Mouse (Mus musculus) intestine, embryonic 15.5 days (tissue): Measurements from ENCODE around the gene Ccdc177. TPM values are rescaled to one million over a fixed set of nuclear protein-coding genes. Genes with fewer than 3 reads are reported as not detected.
"Not testable (repeated sequence)": the region's sequence is repeated elsewhere in the genome, so short reads cannot be mapped to it uniquely, and the experiment has no call there.

Experiments
- ATAC-seq: fragments of 200-750 bp; cut with Nextera tagmentation; 2 replicates; pipeline ENCODE4 v1.8.0; 2017; ENCODE audit warnings: moderate TSS enrichment, moderate library complexity
- H3K27ac ChIP-seq: fragments of 300-500 bp; sonication (generic); 2 replicates; pipeline ENCODE4 v1.5.1; 2015; ENCODE audit warnings: mild to moderate bottlenecking, inconsistent platforms
- H3K27me3 ChIP-seq: fragments of 300-500 bp; sonication (generic); replicated peaks from 2 replicates; pipeline ENCODE4 v1.6.1; 2015; ENCODE audit warnings: inconsistent platforms
- H3K36me3 ChIP-seq: fragments of 300-500 bp; sonication (generic); 2 replicates; pipeline ENCODE4 v1.6.1; 2015; ENCODE audit warnings: inconsistent platforms
- H3K4me1 ChIP-seq: fragments of 300-500 bp; sonication (generic); replicated peaks from 2 replicates; pipeline ENCODE4 v1.6.1; 2015; ENCODE audit warnings: inconsistent platforms
- H3K4me2 ChIP-seq: fragments of 300-500 bp; sonication (generic); replicated peaks from 2 replicates; pipeline ENCODE4 v1.6.1; 2015; ENCODE audit warnings: mild to moderate bottlenecking, inconsistent platforms
- H3K4me3 ChIP-seq: fragments of 300-500 bp; sonication (generic); replicated peaks from 2 replicates; pipeline ENCODE4 v1.5.1; 2015; ENCODE audit warnings: inconsistent platforms
- H3K9ac ChIP-seq: fragments of 300-500 bp; sonication (generic); 2 replicates; pipeline ENCODE4 v1.6.1; 2015; ENCODE audit warnings: inconsistent platforms
- H3K9me3 ChIP-seq: fragments of 300-500 bp; sonication (generic); 2 replicates; pipeline ENCODE4 v1.6.1; 2016; ENCODE audit warnings: inconsistent platforms
- WGBS: fragments of 180-500 bp; shearing (Covaris S2); methylation state at CpG from one replicate; pipeline ENCODE4 v1.1.7; 2015; 5-methylcytosine and 5-hydroxymethylcytosine counted together
- polyA plus RNA-seq: library from polyadenylated mRNA; unstranded; fragments of >200 nt; fragmentation: Nextera tagmentation; extraction: Ambion mirVana; gene quantifications from 2 replicates; pipeline ENCODE4 v1.2.1, GENCODE M21; 2015

Gene Ccdc177
- polyA plus RNA-seq, 1 experiment from 2014 or later = 0.15 TPM

DNA sequence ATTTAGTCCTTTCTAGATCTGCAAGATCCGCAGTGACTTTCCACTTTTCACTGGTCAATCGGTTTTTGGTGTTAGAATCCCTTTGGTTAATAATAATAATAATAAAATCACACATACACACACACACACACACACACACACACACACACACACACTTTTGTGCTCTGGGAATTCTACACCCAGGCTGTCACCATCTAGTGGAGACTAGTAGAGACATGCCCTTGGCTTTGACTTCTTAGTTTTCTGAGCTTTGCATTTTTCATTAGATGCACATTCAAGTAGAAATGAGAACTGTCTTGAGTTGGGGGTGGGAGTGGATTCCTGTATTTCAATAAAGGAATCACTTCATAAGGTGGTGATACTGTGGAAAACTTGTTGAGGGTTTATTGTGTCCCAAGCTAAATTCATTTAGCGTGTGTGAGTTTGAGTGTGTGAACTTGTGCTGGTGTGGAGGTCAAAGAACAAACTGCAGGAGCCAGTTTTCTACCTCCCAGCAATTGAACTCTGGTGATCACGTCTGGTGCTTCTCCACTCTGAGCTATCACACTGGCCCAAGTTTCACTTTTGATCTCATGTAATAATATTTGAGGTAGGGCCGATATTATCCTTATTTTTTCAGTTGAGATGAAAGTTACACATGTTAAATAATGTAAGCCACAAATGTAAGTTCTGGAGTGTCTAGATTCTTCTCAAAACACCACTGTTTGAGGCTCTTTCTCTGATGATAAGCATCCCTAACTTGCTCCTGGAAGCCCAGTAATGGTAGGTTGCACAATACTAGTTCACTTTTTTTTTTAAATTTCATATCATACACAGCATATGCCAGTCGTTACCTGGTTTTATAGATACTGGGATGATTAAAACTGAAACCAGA, 31.3 kb upstream of the Ccdc177 start:
- H3K4me2 ChIP-seq = peak overlapping the region; percentile 68
- H3K9me3 ChIP-seq = no peaks in the 10 kb centered on the region
- peak overlapping the region; percentile 97 for H3K4me3 ChIP-seq
- no peak for ATAC-seq
- peak overlapping the region; percentile 94 for H3K27ac ChIP-seq
- no peaks in the 10 kb centered on the region for H3K27me3 ChIP-seq
- H3K36me3 ChIP-seq = no peaks in the 10 kb centered on the region
- peak overlapping the region; percentile 91 for H3K9ac ChIP-seq
- H3K4me1 ChIP-seq = peaks cover 11% of the 10 kb centered on the region
- 31% methylated on average over 6 of the region's 6 CpGs for WGBS

DNA sequence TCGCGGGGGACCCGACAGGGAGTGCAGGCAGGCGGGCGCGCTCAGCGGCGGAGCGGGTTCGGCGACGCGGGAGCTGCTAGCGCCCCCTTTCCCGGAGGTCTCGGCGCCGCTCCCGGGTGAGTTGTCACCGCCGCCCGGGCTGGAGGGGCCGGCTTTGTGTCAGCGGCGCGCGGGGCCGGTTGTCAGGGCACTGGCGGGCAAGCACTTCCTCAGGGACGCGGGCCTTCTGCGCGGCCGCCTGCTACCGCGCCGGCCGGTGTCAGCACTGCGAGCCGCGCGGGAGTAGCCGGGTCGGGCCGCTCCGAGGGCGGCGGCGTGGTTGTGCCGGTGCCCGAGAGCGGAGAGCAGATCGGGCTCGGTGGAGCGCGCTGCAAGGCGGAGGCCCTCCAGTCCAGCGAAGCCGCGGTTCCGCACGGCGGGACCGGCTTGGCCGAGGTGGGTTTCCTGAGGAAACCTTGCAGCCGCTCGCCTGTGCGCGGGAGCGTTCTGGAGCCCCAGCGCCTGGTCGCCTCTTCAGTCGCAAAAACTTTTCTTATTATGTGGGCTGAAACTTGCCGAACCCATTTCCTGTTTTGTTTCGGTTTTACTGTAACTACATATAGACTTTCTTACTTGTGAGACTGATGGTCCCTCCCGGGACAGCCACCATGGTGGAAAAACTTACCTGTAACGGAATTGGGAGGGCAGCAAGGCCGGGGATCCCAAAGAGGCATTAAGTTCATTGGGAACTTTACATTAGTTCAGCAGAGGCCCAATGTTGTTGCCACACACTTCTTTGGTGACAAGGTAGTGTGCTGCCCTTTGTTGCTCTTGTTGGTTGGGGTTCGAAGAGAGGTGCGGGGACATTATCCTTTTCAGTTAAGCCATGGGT, 30.4 kb upstream of the Ccdc177 start:
- Histone ChIP-seq H3K4me1 (peaks cover 11% of the 10 kb centered on the region), H3K4me2 (peak overlapping the region; percentile 68), H3K27ac (peak overlapping the region; percentile 94), H3K36me3 (no peaks in the 10 kb centered on the region), H3K27me3 (no peaks in the 10 kb centered on the region), H3K4me3 (peak overlapping the region; percentile 97), H3K9me3 (no peaks in the 10 kb centered on the region), H3K9ac (peak overlapping the region; percentile 91)
- peak; percentile 72 for ATAC-seq
- under 1% methylated on average over 77 of the region's 80 CpGs for WGBS

DNA sequence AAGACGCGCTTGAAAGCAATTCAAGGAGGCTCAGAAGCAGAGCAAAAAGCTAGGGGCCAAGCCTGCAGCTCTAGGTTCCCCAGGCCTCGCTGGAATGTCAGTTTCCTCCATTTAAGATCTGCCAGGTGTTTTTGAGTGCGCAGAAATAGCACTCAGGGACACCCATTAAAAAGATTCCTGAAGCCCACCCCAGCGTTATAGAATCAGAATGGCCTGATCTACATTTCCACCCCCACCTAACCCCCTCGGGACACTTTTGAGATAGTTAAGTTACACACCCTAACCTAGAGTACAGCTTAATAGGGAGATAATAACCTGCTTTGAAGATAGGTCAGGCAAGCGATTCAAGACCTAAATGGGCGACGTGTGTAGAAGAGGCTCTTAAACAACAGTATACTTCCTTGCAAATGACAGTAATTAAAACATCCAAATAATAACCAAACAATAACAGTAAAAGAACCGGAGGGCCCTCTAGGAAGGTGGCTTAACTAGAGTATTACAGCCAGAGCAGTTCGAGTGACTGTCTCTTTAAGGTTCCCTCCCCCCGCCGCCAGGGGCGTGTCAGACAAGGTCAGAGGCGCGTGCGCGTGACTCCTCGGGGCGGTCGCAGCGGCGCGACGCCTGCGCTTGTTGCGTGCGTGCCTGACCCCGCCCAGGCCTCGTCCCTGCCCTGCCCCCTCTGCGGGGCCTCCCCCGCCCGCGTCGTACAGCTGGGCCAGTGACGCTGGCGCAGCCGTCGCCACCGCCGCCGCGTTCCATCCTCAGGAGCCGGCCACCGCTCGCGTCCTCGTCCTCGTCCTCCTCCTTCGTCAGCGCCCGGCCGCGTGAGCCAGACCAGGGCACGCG, 29.6 kb upstream of the Ccdc177 start, which contains the start of gene Susd6:
Susd6 (plus strand) TSS at position 662 of the 846 bp plus-strand sequence.
- H3K9me3 ChIP-seq = no peaks in the 10 kb centered on the region
- peak within 1 kb of the TSS; percentile 97 for H3K4me3 ChIP-seq
- peak within 1 kb of the TSS; percentile 68 for H3K4me2 ChIP-seq
- peaks cover 11% of the 10 kb centered on the region for H3K4me1 ChIP-seq
- peak within 1 kb of the TSS; percentile 91 for H3K9ac ChIP-seq
- H3K27ac ChIP-seq = peak within 1 kb of the TSS; percentile 94
- WGBS = 3% methylated on average over 54 of the region's 56 CpGs
- ATAC-seq = peak; percentile 98
- no peaks in the 10 kb centered on the region for H3K36me3 ChIP-seq
- no peaks in the 10 kb centered on the region for H3K27me3 ChIP-seq

DNA sequence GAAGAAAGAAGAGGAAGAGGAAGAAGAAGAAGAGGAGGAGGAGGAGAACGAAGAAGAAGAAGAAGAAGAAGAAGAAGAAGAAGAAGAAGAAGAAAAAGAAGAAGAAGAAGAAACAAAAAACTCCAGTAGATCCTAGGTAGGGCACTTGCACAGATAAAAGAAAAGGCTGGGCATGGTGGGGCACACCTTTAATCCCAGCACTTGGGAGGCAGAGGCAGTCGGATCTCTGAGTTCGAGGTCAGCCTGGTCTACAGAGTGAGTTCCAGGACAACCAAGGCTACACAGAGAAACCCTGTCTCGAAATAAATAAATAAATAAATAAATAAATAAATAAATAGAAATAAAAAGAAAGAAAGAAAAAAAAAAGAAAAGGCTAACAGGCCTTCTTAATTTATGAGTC, 28.8 kb upstream of the Ccdc177 start:
- ATAC-seq = not testable (repeated sequence)

DNA sequence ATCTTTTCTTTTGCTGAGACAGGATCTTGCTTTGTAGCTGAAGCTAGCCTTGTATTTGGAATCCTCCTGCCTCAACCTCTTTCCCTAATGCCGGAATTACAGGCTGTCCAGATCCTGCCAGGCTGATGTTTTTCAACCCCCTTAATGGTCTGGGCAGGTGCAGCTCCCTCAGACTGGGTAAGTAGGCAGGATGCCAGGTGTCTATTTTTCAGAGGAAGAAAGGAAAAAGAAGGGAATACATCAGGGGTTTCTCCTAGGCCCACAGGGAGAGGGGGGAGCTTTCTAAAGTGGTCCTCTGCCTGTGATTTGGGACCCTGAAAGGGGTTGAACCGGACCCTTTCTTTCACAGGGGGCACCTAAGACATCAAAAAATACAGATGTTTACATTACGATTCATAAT, 27.7 kb upstream of the Ccdc177 start:
- no peaks in the 10 kb centered on the region for H3K27me3 ChIP-seq
- no peak for ATAC-seq
- peak overlapping the region; percentile 41; the same call in 1 of the 2 replicates for H3K4me2 ChIP-seq
- H3K36me3 ChIP-seq = no peaks in the 10 kb centered on the region
- 82% methylated on average over 3 of the region's 3 CpGs for WGBS
- H3K27ac ChIP-seq = peak overlapping the region; percentile 2; the same call in 1 of the 2 replicates
- H3K4me3 ChIP-seq = no peak overlapping the region
- H3K9ac ChIP-seq = no peak overlapping the region
- H3K4me1 ChIP-seq = peaks cover 11% of the 10 kb centered on the region
- no peaks in the 10 kb centered on the region for H3K9me3 ChIP-seq

More for the DNA sequence above, 28.8 kb upstream of the Ccdc177 start:
- WGBS = 81% methylated on average over 4 of the region's 4 CpGs
- H3K36me3 ChIP-seq, H3K9me3 ChIP-seq, H3K4me3 ChIP-seq, H3K4me2 ChIP-seq, H3K27me3 ChIP-seq, H3K9ac ChIP-seq, H3K27ac ChIP-seq: not testable (repeated sequence)
- peaks cover 11% of the 10 kb centered on the region for H3K4me1 ChIP-seq

DNA sequence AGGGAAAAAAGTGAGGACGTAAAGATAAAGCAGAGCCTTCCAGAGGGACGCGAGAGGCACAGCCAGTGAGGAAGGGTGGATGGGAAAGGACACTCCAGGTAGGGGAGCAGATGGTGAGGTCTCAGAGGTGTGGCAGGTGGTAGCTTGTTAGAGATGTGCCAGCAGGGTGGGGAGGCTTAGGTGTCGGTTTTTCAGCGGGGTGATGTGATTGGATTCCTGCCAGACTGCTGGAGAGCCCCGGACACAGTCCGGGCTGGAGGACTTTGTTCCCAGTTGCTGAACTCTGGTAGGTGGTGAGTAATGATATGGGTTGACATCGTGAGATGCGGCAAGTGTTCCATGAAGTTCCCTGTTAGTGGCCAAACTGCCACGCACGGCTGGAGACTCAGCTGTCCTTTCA, 27.1 kb upstream of the Ccdc177 start:
- Histone ChIP-seq H3K4me1 (peaks cover 9% of the 10 kb centered on the region), H3K27me3 (no peaks in the 10 kb centered on the region), H3K36me3 (no peaks in the 10 kb centered on the region), H3K27ac (peak overlapping the region; percentile 2; the same call in 1 of the 2 replicates), H3K4me3 (no peak overlapping the region), H3K9ac (no peak overlapping the region), H3K4me2 (peak overlapping the region; percentile 41), H3K9me3 (no peaks in the 10 kb centered on the region)
- ATAC-seq = peak; percentile 17; the same call in 1 of the 2 replicates
- WGBS = 44% methylated on average over 11 of the region's 11 CpGs

DNA sequence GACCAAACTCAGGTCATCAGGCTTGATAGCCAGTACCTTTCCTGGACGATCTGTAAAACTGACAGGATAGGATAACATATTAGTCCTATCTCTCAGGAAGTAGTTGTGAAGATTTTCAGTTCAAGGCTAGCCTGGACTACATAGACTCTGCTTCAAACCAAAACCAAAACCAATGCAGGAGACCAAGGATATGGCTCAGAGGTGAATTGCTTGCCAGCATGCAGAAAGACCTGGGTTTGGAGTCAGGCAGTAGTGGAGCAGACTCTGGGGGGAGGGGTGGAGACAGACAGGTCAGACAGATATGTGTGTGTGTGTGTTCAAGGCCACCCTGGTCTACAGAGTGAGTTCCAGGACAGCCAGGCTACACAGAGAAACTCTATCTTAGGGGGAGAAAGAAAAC, 26.1 kb upstream of the Ccdc177 start:
- ATAC-seq = no peak
- H3K4me3 ChIP-seq = no peak overlapping the region

DNA sequence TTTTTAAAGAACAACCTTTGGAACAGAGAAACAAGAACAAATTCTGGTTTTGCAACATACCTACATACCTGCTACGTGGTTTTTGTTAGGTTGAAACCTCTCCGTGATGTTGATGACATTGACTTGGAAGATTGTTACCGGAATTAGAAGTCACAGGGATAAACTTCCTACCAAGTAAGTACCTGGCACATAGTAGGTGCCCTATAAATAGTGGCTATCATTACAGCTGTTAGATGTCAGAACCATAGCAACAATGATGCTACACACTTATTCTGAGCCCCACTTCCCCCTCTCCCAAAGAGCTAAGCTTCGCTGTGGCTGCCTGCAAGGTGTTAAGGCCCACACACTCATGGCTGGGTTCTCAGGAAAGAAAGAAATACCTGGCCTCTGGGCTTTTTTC, 25.1 kb upstream of the Ccdc177 start:
- Histone ChIP-seq H3K27me3 (no peaks in the 10 kb centered on the region), H3K4me1 (peaks cover 7% of the 10 kb centered on the region), H3K27ac (no peak overlapping the region), H3K4me3 (no peak overlapping the region), H3K4me2 (no peak overlapping the region), H3K9ac (no peak overlapping the region), H3K9me3 (no peaks in the 10 kb centered on the region), H3K36me3 (no peaks in the 10 kb centered on the region)
- WGBS = 88% methylated on average over 4 of the region's 4 CpGs
- no peak for ATAC-seq

More for the DNA sequence above, 26.1 kb upstream of the Ccdc177 start:
- peaks cover 7% of the 10 kb centered on the region for H3K4me1 ChIP-seq
- no peaks in the 10 kb centered on the region for H3K9me3 ChIP-seq
- no peaks in the 10 kb centered on the region for H3K36me3 ChIP-seq
- H3K4me2 ChIP-seq = no peak overlapping the region
- H3K27me3 ChIP-seq = no peaks in the 10 kb centered on the region
- 68% methylated on average over 1 of the region's 1 CpGs for WGBS
- no peak overlapping the region for H3K27ac ChIP-seq
- no peak overlapping the region for H3K9ac ChIP-seq

DNA sequence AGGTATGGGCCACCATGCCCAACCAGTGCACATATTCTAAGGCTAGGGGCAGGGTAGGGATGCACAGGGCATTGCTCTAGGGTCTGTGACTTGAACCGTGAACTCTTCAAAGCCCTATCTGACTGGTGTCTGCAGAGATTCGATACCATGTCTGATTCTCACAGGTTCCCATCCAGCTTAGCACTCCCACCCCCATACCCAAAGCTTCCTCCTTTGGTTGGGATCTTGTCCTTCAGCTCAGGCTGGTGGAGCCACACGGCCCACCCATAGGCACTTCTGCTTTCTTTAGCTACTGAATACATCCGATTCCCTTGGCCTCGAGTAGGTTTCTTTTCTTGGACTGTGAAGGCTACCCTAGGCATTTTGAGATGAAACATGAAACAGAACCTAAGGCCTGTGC, 24.5 kb upstream of the Ccdc177 start:
- Histone ChIP-seq H3K9me3 (no peaks in the 10 kb centered on the region), H3K4me2 (no peak overlapping the region), H3K27me3 (no peaks in the 10 kb centered on the region), H3K4me3 (no peak overlapping the region), H3K9ac (no peak overlapping the region), H3K36me3 (no peaks in the 10 kb centered on the region), H3K27ac (no peak overlapping the region), H3K4me1 (peaks cover 7% of the 10 kb centered on the region)
- no peak for ATAC-seq
- WGBS = 89% methylated on average over 5 of the region's 5 CpGs

DNA sequence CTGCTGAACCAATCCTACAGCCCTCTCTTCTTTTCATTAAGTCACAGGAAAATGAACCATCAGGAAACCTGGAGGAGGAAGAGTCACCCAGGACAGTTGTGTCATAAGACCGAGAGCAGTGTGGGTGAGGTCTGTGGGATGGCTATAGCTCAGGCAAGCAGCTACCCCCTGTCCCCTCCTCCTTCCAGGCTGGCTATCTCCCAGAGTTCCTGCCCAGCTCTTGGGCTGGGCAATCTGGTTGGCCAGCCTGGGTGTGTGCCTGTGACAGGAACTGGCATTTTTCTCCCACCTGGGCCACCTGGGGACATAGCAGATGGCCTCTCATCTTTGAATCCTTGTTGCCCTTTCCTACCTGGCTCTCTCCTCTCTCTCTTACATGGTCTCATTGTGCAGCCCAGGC, 23.4 kb upstream of the Ccdc177 start:
- H3K27ac ChIP-seq = no peak overlapping the region
- 52% methylated on average over 1 of the region's 1 CpGs for WGBS
- peaks cover 4% of the 10 kb centered on the region; the same call in 1 of the 2 replicates for H3K4me1 ChIP-seq
- no peak overlapping the region for H3K4me2 ChIP-seq
- no peak overlapping the region for H3K9ac ChIP-seq
- no peak overlapping the region for H3K4me3 ChIP-seq
- no peak for ATAC-seq
- H3K9me3 ChIP-seq = no peaks in the 10 kb centered on the region
- no peaks in the 10 kb centered on the region for H3K36me3 ChIP-seq
- no peaks in the 10 kb centered on the region for H3K27me3 ChIP-seq

DNA sequence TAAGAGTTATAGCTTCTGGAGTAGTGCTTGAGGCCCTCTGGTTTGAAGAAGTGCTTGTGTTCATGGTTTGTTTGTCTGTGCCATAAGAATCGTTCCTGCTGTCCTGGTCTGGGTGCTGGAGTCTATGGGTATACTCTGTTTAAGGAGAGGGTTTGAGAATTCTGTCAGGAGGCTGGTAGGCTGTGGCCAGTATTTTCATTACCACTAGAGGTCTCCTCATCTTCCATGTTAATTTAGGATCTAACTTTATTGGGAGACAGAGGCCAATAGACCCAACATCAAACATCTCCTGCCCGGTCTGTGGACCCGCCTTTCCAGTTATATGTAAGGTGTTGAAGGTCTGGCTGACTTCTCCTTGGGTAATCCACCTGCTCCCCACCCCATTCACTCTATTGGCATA, 22.4 kb upstream of the Ccdc177 start:
- Histone ChIP-seq H3K36me3 (no peaks in the 10 kb centered on the region), H3K27me3 (no peaks in the 10 kb centered on the region), H3K4me3 (no peak overlapping the region), H3K9me3 (no peaks in the 10 kb centered on the region), H3K27ac (no peak overlapping the region), H3K9ac (no peak overlapping the region), H3K4me1 (peaks cover 4% of the 10 kb centered on the region; the same call in 1 of the 2 replicates), H3K4me2 (no peak overlapping the region)
- no peak for ATAC-seq
- WGBS = 36% methylated on average over 3 of the region's 3 CpGs
